Mouse (Mus musculus): ENCODE results near the gene Eif3b.

Gene Eif3b

DNA sequence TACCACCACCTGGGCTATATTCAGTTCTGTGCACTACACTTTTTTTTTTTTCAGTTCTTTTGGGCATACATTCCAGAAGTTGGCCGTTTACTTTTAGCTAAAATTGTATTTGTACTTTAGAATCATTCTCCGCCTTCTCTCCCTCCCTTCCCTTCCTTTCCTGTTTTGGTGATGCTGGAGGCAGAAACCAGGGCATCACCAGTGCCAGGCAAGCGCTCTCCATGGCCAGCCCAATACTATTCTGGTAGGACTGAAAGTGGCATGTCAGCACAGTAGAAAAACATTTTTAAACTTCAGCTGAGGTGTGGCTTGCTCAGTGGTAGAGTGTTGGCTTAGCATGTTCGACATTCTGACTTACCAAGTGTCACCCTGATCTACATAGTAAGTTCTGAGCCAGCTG lies 62.3 kb downstream of the Eif3b start:
- no peak for DNase-seq (ENCODE audit: low read depth)

DNA sequence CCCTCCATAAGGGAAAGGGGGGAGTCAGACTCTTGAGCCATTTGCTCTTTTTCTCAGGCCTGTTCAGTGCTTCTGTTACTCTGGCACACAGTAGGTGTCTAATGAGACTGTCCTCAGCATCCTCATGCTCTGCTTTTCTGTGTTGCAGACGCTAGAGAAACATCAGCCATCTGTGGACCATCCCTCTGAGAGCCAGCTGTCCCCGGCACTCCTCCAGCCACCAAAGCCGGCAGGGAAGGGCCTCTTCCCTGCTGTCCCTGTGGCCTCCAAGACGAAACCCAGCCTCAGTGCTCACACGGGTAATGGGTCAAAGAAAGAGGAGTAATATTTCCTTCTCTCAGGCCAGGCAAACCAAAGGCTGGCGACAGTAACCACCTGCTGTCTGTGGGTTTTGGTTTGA lies 72.0 kb downstream of the Eif3b start:
- no peak for DNase-seq (ENCODE audit: low read depth)

DNA sequence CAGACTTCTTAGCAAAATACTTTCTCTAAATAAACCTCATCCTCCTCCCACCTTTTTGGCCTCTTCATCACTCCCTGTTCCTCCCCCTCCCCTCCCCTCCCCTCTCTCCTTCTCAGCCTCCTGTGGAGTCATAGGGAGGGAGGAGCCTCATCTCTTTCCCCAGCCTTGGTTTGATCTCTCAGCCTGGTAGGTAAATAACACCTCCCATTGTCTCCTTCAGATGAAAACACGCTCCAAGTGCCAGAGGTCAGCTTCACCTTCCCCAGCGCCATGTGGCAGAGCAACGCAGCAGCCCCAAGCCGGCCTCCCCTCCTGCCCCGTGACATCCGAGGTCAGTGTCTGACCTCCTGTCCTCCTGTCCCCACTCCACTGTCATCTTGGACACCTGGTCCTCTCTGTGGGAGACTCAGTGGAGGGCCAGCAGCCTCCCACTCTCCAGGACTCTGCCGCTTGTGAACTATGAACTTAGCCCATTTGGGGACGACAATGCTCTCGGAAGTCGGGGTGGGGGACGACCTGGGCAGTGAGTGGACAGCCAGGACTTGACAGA lies 73.6 kb downstream of the Eif3b start:
- no peak for DNase-seq (ENCODE audit: low read depth)

Data from NIH3T3 (cell line).